Mouse (Mus musculus) thymus, adult 2 months (tissue): ENCODE data around the gene Tnfaip2.

ENCODE experiments used
- CTCF ChIP-seq: fragments of 200-500 bp; IDR thresholded peaks from 2 replicates; pipeline ENCODE4 v1.5.1; 2012; ENCODE audit warnings: mild to moderate bottlenecking, control low read depth, low read length, moderate library complexity, borderline replicate concordance; ENCODE audit not compliant: control insufficient read depth, poor library complexity, insufficient read depth; ENCODE audit errors: extremely low read depth
- POLR2A ChIP-seq: fragments of 200-500 bp; IDR thresholded peaks from 2 replicates; pipeline ENCODE4 v1.6.1; 2012; ENCODE audit warnings: mild to moderate bottlenecking, low read length, control low read depth, moderate library complexity; ENCODE audit not compliant: control insufficient read depth, poor library complexity, insufficient read depth; ENCODE audit errors: extremely low read depth

DNA sequence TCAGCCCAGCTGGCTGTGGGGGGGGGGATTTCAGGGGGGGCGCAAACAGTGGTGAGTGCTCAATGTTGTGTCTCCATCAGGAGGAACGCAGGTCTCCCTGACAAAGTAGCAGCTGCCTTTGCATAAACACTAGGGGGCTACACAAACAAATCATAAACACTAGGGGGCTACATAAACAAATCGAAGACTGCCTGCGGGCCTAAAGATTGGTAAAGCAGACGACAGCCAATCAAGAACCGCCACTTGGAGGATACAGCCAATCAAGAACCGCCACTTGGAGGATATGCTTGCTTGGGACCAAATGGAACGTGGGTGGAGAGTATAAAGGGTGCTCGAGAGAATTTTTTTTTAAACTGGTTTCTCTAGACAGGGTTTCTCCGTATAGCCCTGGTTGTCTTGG, 37.4 kb upstream of the Tnfaip2 start:
- no peak for TF ChIP-seq CTCF
- no peak for TF ChIP-seq POLR2A
